Mouse (Mus musculus) MN1 (cell line): ENCODE measurements around the gene Sergef.

Source experiments
- DNase-seq: peaks from one replicate; pipeline ENCODE4 v3.0.0-alpha.2; 2016; ENCODE audit warnings: low spot score

Gene Sergef

GRCm38 (mm10) chr7:46447473-46448165 lies 192.0 kb downstream of the Sergef start:
- no peak for DNase-seq

GRCm38 (mm10) chr7:46445896-46446295 lies 193.7 kb downstream of the Sergef start:
- DNase-seq: no peak

GRCm38 (mm10) chr7:46443163-46443562 lies 196.4 kb downstream of the Sergef start:
- DNase-seq: no peak

DNA sequence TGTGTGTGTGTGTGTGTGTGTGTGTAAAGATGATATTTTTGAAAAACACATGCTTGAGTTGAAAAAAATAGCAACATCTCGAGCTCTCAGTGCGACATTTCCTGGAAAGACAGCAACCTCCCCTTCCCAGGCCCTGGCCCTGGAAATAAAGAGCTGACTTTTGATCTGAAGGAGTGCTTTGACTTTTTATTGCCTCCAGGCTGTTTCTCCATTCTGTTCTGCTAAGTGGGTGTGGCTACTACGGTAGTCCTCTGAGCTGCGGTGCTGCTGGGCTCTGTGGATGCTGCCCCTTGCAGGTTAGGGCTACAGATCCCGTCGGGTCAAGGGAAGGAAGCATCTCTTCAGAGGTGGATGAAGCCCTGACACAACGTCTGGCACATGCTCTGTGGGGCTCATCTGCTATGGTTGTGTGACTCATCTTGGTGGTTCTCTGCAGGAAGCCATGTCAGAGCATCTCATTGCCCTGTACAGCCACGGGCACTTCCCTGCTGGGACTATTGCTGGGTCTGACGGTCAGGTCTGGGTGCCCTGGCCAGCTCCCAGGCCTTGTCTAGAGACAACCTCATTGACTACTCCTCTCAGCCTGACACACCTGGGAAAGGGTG lies 201.0 kb downstream of the Sergef start:
- DNase-seq: no peak

DNA sequence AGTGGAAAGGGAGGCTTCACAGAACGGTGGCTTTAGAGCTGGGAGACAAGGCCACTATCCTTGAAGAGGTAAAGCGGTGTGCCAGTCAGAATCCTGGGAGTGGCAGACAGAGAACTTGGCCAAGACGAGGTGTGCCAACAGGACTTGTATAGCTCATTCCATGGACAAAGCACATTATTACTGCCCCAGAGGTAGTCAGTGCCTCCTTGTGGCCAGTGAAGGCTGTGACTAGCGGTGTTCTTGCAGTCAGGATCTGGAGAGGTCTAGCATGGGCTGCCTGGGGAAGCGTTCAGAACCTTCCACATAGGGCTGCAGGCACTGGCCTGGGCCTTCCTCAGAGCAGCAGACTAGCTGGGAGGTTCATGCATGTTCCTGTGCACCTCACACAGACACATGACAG lies 203.8 kb downstream of the Sergef start:
- DNase-seq: no peak

- no peak for DNase-seq
Measured at GRCm38 (mm10) chr7:46433874-46434273, 205.7 kb downstream of the Sergef start.

- DNase-seq: no peak
Measured at GRCm38 (mm10) chr7:46425012-46425411, 214.6 kb downstream of the Sergef start.

DNA sequence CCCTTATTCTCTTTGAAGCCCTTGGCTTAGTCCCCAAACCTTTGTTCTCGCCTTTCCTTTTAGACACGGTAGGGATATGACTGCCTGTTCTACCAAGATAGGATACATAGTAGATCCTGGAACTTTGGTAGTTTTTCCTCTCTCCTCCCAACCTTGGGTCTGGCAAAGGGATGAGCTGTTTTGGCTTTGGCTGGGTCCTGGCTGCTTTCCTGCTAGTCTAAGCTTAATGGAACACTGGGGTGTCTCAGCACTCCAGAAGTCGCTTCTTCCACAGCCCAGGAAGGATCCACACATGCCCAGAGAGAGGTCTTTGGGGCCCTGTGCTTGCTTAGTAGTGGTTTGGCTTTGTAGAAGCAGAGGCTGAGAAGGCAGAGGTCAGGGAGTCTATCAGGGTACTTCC lies 215.7 kb downstream of the Sergef start:
- no peak for DNase-seq

GRCm38 (mm10) chr7:46422764-46423412 lies 216.7 kb downstream of the Sergef start:
- DNase-seq: no peak

DNA sequence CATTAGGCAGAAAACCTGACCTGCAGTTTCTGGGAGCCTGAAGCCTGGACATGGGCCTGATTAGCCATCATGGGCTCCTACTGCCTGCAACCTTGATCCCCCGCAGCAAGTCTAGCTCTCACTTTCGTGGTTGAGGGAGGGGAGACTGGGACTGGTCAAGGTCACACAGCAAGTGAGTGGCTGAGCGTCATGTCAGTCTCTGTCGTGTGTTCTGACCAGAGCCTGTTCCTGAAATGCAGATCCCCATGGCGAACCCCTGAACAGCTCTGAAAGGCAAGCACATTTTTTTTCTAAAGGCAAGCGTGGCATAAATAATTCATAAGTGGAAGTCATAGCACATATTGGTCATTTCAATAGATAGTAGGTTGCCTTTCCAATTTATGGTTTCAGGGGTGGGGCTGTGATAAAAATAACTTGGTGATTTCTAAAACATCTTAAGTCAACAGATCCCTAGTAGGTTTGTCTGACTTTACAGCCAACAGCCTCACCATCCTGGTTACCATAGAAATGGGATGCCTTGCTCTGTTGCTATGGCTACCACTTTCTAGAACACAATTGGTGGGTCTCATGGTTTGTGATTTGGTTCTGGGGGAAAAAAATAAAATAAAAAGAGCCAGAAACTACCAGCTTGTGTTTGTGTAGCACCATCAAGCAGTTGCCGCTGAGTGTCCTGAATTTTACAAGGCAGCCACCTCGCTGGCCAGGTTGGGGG lies 217.4 kb downstream of the Sergef start:
- no peak for DNase-seq

DNA sequence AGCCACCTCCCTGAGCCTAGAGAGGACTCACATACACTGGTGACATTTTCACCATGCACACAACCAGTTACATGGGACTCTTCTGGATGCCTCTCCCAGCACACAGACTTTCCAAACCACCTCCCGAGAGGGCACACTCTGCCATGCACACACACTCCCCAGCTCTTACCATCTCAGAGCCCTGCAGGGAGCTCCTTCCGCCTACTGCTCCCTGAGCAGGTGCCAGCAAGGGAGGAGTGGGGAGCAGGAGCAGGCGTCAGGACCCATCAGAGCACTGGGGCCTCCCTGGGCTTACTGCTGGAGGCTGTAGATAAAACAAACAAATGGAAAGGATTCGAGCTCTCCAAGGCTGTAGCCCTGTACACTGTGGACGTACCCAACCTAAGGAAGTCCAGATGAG lies 218.1 kb downstream of the Sergef start:
- DNase-seq: no peak

- no peak for DNase-seq
Measured at GRCm38 (mm10) chr7:46418102-46418622, 221.4 kb downstream of the Sergef start.

- DNase-seq: no peak
Measured at GRCm38 (mm10) chr7:46417467-46417866, 222.1 kb downstream of the Sergef start.

GRCm38 (mm10) chr7:46415818-46416425 lies 223.7 kb downstream of the Sergef start:
- DNase-seq: no peak

DNA sequence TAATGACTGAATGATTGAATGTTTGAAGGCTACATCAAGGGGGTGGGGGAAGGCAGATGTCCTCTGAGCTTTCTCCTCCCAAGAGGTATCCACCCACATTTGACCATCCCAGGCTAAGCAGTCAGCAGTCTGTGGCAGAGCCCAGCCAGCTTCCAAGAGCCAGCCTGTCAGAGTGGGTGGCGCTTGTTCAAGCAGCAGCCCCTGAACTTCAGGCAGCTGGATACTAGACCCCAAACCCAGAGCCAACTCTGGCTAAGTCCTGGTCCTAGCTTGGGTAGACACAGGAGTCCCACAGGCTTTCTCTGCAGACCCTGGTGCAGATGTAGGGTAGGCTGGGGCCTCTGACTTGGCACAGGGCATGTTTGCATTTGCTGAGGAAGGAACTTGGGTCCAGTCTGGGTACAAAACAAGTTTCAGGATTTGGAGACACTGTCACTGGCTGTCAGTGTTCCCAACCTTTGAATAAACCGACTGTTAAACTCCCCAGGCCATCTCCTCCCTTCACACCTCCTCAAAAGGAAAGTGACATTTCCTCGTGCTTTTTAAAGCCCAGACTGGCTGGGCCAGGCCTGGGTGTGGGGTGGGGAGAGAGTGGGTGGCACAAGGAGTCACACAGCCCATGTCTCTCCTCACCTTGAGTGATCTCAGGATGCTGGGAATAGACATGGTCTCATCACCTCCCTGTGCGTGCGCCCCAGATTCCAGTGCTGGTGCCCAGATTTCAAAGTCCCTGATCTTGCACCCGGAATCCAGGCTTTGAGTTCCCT lies 225.5 kb downstream of the Sergef start:
- DNase-seq: no peak

DNA sequence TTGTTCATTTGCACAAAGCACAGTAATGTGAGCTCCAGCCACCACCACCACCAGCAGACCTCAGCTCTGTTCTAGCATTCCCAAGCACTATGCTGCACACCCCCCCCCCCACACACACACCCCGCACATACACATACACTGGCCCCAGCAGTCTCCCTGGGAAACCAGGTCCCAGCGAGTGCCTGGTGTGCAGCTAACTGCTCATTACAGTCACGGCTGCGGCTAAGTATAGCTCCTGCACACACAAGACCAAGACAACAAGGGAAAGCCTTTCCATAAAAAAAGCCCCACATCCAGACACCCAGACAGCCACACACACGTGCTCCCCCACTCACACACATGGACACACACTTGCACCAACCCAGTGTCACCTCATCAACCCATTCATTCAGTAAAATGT lies 226.8 kb downstream of the Sergef start:
- DNase-seq: no peak

GRCm38 (mm10) chr7:46410727-46411126 lies 228.9 kb downstream of the Sergef start:
- DNase-seq: no peak

GRCm38 (mm10) chr7:46409204-46409789 lies 230.3 kb downstream of the Sergef start:
- DNase-seq: no peak

- no peak for DNase-seq
Measured at GRCm38 (mm10) chr7:46408606-46409005, 231.0 kb downstream of the Sergef start.

DNA sequence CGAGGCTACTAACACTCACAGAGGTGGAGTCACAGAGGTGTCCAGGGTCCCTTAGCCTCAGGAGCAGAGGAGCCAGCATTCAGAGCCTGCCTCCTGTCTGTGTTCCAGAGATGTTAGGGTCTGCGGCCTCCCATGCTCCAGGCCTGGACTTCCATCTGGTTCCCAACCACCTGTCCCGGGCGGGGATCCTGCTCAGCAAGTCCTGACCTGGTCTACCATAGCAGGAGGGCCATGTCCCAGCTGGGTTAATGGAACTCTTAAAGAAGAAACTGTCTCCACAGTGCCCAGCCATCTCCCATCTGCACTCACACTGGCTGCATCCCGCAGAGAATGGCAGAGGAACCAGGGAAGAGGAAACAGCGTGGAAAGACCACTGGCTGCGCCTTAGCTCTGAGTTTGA lies 234.9 kb downstream of the Sergef start:
- DNase-seq: no peak
